In the genomic region with DNA sequence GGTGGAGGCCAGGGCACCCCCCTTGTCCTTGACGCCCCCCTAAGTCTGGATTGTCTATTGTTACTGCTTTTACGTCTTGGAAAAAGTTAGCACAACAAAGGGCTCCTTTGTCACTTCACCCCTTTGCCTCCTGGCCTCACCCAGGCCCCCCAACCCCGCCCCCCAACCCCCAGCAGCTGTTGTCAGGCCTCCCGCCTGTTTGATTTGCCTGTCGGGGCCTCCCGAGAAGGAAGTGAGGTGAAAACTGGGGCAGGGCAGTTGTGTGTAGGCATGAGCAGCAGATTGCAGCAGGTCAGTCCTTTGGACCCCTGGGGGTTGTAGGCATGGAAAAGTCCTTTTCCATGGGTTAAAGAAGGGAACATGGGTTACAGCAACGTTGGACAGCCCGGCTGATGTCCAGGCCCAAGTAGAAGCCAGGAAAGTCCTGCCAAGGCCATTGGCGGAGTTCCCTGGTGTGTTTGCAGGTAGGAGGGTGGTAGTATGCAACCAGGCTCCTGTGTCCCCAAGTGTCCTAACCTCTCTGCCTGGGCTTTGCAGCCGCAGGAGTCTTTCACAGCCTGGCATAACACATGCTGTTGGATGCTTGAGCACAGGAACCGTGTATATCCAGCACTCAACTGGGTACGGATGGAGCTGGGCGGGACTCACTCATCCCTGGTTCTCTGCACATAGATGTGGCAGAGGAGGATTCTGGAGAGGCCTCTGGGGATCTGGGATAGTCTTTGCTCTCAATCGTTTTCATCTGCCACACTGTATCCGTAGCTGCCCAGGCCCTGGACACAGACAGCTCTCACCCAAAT, we compare ENCODE assay signal across 8 mouse cellular contexts. TPM values are rescaled to one million over a fixed set of nuclear protein-coding genes. Genes with fewer than 3 reads are reported as not detected.
DNase-seq lines count a peak whose midpoint lies in the region; ATAC-seq and TF ChIP-seq lines count a peak whose summit lies in the region.

No protein-coding gene starts in this region.

- H3K4me3 ChIP-seq in embryonic facial prominence, embryonic 10.5 days, result peak overlapping the region; percentile 77
- H3K4me3 ChIP-seq in heart, postnatal 0 days (ENCODE audit: low read depth, low read length), result peak overlapping the region; percentile 59
- peak overlapping the region; percentile 73 for H3K4me3 ChIP-seq in limb, embryonic 12.5 days (replicated peaks)

- peaks cover 9% of the 10 kb centered on the region; the same call in 1 of the 2 replicates for H3K27me3 ChIP-seq in embryonic facial prominence, embryonic 10.5 days (replicated peaks; ENCODE audit: low read depth, poor library complexity, severe bottlenecking)
- no peaks in the 10 kb centered on the region for H3K27me3 ChIP-seq in heart, postnatal 0 days (ENCODE audit: control insufficient read depth, insufficient read depth, low read length)
- no peaks in the 10 kb centered on the region for H3K27me3 ChIP-seq in limb, embryonic 12.5 days

- no peak for TF ChIP-seq CTCF in heart, postnatal 0 days (IDR thresholded peaks at IDR 0.05; ENCODE audit: low read depth)

- DNase-seq in gastrocnemius, postnatal 25 days, result peak; percentile 60
- no peak for DNase-seq in gastrocnemius, postnatal 4 days (ENCODE audit: low spot score in 2 of 2)
- peak; percentile 71 for DNase-seq in embryonic facial prominence, embryonic 10.5 days (ENCODE audit: low spot score)
- no peak for DNase-seq in heart, postnatal 0 days (ENCODE audit: low spot score)
- DNase-seq in retina, postnatal 1 day, result peak; percentile 87
- DNase-seq in layer of hippocampus, postnatal 14 days (ENCODE audit: low spot score in 2 of 2), result no peak
- no peak for DNase-seq in layer of hippocampus, adult 18-20 months (ENCODE audit: low spot score in 2 of 2)

- WGBS in embryonic facial prominence, embryonic 10.5 days, result 13% methylated on average over 15 of the region's 15 CpGs
- WGBS in heart, postnatal 0 days, result 31% methylated on average over 15 of the region's 15 CpGs
- 24% methylated on average over 15 of the region's 15 CpGs for WGBS in limb, embryonic 12.5 days

- peaks cover 100% of the 10 kb centered on the region for H3K4me1 ChIP-seq in embryonic facial prominence, embryonic 10.5 days
- H3K4me1 ChIP-seq in heart, postnatal 0 days (ENCODE audit: control insufficient read depth, insufficient read depth), result peaks cover 67% of the 10 kb centered on the region
- H3K4me1 ChIP-seq in limb, embryonic 12.5 days (replicated peaks), result peaks cover 97% of the 10 kb centered on the region

- peaks cover 33% of the 10 kb centered on the region for H3K36me3 ChIP-seq in embryonic facial prominence, embryonic 10.5 days (replicated peaks)
- H3K36me3 ChIP-seq in heart, postnatal 0 days (replicated peaks; ENCODE audit: control insufficient read depth, insufficient read depth, low read length), result peaks cover 21% of the 10 kb centered on the region
- H3K36me3 ChIP-seq in limb, embryonic 12.5 days, result peaks cover 35% of the 10 kb centered on the region

- no peak for TF ChIP-seq EP300 in heart, postnatal 0 days (IDR thresholded peaks at IDR 0.05; ENCODE audit: low read depth)

- no peak for ATAC-seq in heart, postnatal 0 days (ENCODE audit: insufficient read depth, low read depth)
- ATAC-seq in limb, embryonic 12.5 days (ENCODE audit: insufficient number of reproducible peaks, insufficient read depth, low FRiP score, low TSS enrichment, low read depth), result 0 out of 2 replicates have a peak, but pooled peaks have one; percentile 4

- H3K4me2 ChIP-seq in heart, postnatal 0 days (ENCODE audit: low read depth, low read length), result peak overlapping the region; percentile 84
- peak overlapping the region; percentile 99 for H3K4me2 ChIP-seq in limb, embryonic 12.5 days

- H3K9me3 ChIP-seq in embryonic facial prominence, embryonic 10.5 days, result no peaks in the 10 kb centered on the region
- H3K9me3 ChIP-seq in heart, postnatal 0 days (replicated peaks; ENCODE audit: control insufficient read depth, low read length), result no peaks in the 10 kb centered on the region
- no peaks in the 10 kb centered on the region for H3K9me3 ChIP-seq in limb, embryonic 12.5 days

- peak overlapping the region; percentile 89 for H3K27ac ChIP-seq in embryonic facial prominence, embryonic 10.5 days (replicated peaks)
- H3K27ac ChIP-seq in heart, postnatal 0 days (ENCODE audit: low read depth), result peak overlapping the region; percentile 81
- peak overlapping the region; percentile 94 for H3K27ac ChIP-seq in limb, embryonic 12.5 days

- H3K9ac ChIP-seq in heart, postnatal 0 days (replicated peaks; ENCODE audit: low read depth, low read length), result peak overlapping the region; percentile 27; the same call in 1 of the 2 replicates
- peak overlapping the region; percentile 31; the same call in 1 of the 2 replicates for H3K9ac ChIP-seq in limb, embryonic 12.5 days (replicated peaks)

RNA-seq across cellular contexts. Expression of gene Gjd3, which starts 18.0 kb away (rescaled TPM):
- total RNA-seq in gastrocnemius, postnatal 25 days (2021), result not detected
- under 1 TPM in 1 of 2 experiments, not detected in 1; 0.69 TPM for total RNA-seq in gastrocnemius, postnatal 4 days (2021)
- 0.25 TPM in 1 of 2 replicates, not detected in the other for polyA plus RNA-seq in embryonic facial prominence, embryonic 10.5 days (2016; fragmentation: Nextera tagmentation; extraction: Ambion mirVana)
- 4.2 and 14.7 TPM in 2 replicates for total RNA-seq in heart, postnatal 0 days (2014; rRNA removed; ENCODE audit: low replicate concordance)
- 5.8 and 6.3 TPM in 2 replicates for polyA plus RNA-seq in heart, postnatal 0 days (2015; fragmentation: Nextera tagmentation; extraction: Ambion mirVana)
- 0.51 TPM in 1 of 2 replicates, not detected in the other for polyA plus RNA-seq in limb, embryonic 12.5 days (2016; fragmentation: Nextera tagmentation; extraction: Ambion mirVana)
- 1 to 10 TPM; 2.2 TPM for total RNA-seq in layer of hippocampus, postnatal 14 days (2021)
- 1 to 10 TPM in 1 of 2 experiments, under 1 TPM in 1; 0.52 to 1.2 TPM for total RNA-seq in layer of hippocampus, adult 18-20 months (2021)

RNA-seq across cellular contexts. Expression of gene Rara, which starts 37.2 kb away (rescaled TPM):
- total RNA-seq in gastrocnemius, postnatal 25 days (2021), result 10 to 100 TPM in 1 of 2 experiments, 1 to 10 TPM in 1; 9.4 to 12.8 TPM
- total RNA-seq in gastrocnemius, postnatal 4 days (2021), result 10 to 100 TPM; 44.6 to 45.9 TPM
- 34.0 and 35.6 TPM in 2 replicates for polyA plus RNA-seq in embryonic facial prominence, embryonic 10.5 days (2016; fragmentation: Nextera tagmentation; extraction: Ambion mirVana)
- 24.0 and 36.2 TPM in 2 replicates for total RNA-seq in heart, postnatal 0 days (2014; rRNA removed; ENCODE audit: low replicate concordance)
- 14.7 and 15.8 TPM in 2 replicates for polyA plus RNA-seq in heart, postnatal 0 days (2015; fragmentation: Nextera tagmentation; extraction: Ambion mirVana)
- polyA plus RNA-seq in limb, embryonic 12.5 days (2016; fragmentation: Nextera tagmentation; extraction: Ambion mirVana), result 47.1 TPM in 2 replicates
- 10 to 100 TPM; 20.2 to 20.3 TPM for total RNA-seq in layer of hippocampus, postnatal 14 days (2021)
- 10 to 100 TPM; 18.3 to 26.6 TPM for total RNA-seq in layer of hippocampus, adult 18-20 months (2021)

RNA-seq across cellular contexts. Expression of gene Cdc6, which starts 57.2 kb away (rescaled TPM):
- under 1 TPM; 0.13 to 0.56 TPM for total RNA-seq in gastrocnemius, postnatal 25 days (2021)
- 1 to 10 TPM; 6.8 to 7.5 TPM for total RNA-seq in gastrocnemius, postnatal 4 days (2021)
- polyA plus RNA-seq in embryonic facial prominence, embryonic 10.5 days (2016; fragmentation: Nextera tagmentation; extraction: Ambion mirVana), result 65.1 and 69.1 TPM in 2 replicates
- 1.4 and 2.2 TPM in 2 replicates for total RNA-seq in heart, postnatal 0 days (2014; rRNA removed; ENCODE audit: low replicate concordance)
- 4.2 and 4.5 TPM in 2 replicates for polyA plus RNA-seq in heart, postnatal 0 days (2015; fragmentation: Nextera tagmentation; extraction: Ambion mirVana)
- 44.8 and 48.5 TPM in 2 replicates for polyA plus RNA-seq in limb, embryonic 12.5 days (2016; fragmentation: Nextera tagmentation; extraction: Ambion mirVana)
- under 1 TPM; 0.81 to 0.97 TPM for total RNA-seq in layer of hippocampus, postnatal 14 days (2021)
- under 1 TPM; 0.36 to 0.79 TPM for total RNA-seq in layer of hippocampus, adult 18-20 months (2021)

RNA-seq across cellular contexts. Expression of gene Top2a, which starts 59.2 kb away (rescaled TPM):
- 1 to 10 TPM; 2.3 to 3.8 TPM for total RNA-seq in gastrocnemius, postnatal 25 days (2021)
- total RNA-seq in gastrocnemius, postnatal 4 days (2021), result 10 to 100 TPM; 86.4 to 96.2 TPM
- polyA plus RNA-seq in embryonic facial prominence, embryonic 10.5 days (2016; fragmentation: Nextera tagmentation; extraction: Ambion mirVana), result 332 and 336 TPM in 2 replicates
- total RNA-seq in heart, postnatal 0 days (2014; rRNA removed; ENCODE audit: low replicate concordance), result 52.9 and 91.1 TPM in 2 replicates
- polyA plus RNA-seq in heart, postnatal 0 days (2015; fragmentation: Nextera tagmentation; extraction: Ambion mirVana), result 38.2 and 38.9 TPM in 2 replicates
- polyA plus RNA-seq in limb, embryonic 12.5 days (2016; fragmentation: Nextera tagmentation; extraction: Ambion mirVana), result 347 and 362 TPM in 2 replicates
- total RNA-seq in layer of hippocampus, postnatal 14 days (2021), result 1 to 10 TPM; 8.1 to 9.8 TPM
- total RNA-seq in layer of hippocampus, adult 18-20 months (2021), result under 1 TPM; 0.52 to 0.96 TPM

Comparison
In these comparisons a context has a peak if more than half of its experiments do, and no peak if none do; other contexts are left out.
1. DNase-seq: peak in gastrocnemius, postnatal 25 days (single experiment), embryonic facial prominence, embryonic 10.5 days (single experiment) and retina, postnatal 1 day (single experiment); none in gastrocnemius, postnatal 4 days (0 of 2), heart, postnatal 0 days (single experiment), layer of hippocampus, postnatal 14 days (0 of 2) and layer of hippocampus, adult 18-20 months (0 of 2).
2. Peak in every context shown above with its lines, with median percentiles within 50 percentile points of each other: H3K27ac ChIP-seq and H3K4me3 ChIP-seq.